Mouse (Mus musculus) left cerebral cortex, postnatal 14 days (tissue): ENCODE data around the gene Cadps. TPM values are rescaled to one million over a fixed set of nuclear protein-coding genes. Genes with fewer than 3 reads are reported as not detected.
A peak's percentile ranks its signal among the peaks of the same experiment; 100 is the strongest.
"Not testable (repeated sequence)": the region's sequence is repeated elsewhere in the genome, so short reads cannot be mapped to it uniquely, and the experiment has no call there.

Experiments used
- DNase-seq, 2 experiments: peaks; one replicate each; pipeline ENCODE4 v3.0.0; 2021 to 2022; ENCODE audit warnings: low spot score in 2 of 2, mixed read lengths in 1 of 2
- intact Hi-C: fragments of 180-260 bp; cut with DNase I; formaldehyde crosslinking; loops from one replicate; pipeline ENCODE4 v1.15.1; 2025
- total RNA-seq, 2 experiments: library from RNA; stranded (reverse); gene quantifications; 2 replicates each; pipeline ENCODE4 v1.2.3; 2021

The Cadps gene
- total RNA-seq, 2 experiments from 2014 or later = 227 to 241 TPM

DNA sequence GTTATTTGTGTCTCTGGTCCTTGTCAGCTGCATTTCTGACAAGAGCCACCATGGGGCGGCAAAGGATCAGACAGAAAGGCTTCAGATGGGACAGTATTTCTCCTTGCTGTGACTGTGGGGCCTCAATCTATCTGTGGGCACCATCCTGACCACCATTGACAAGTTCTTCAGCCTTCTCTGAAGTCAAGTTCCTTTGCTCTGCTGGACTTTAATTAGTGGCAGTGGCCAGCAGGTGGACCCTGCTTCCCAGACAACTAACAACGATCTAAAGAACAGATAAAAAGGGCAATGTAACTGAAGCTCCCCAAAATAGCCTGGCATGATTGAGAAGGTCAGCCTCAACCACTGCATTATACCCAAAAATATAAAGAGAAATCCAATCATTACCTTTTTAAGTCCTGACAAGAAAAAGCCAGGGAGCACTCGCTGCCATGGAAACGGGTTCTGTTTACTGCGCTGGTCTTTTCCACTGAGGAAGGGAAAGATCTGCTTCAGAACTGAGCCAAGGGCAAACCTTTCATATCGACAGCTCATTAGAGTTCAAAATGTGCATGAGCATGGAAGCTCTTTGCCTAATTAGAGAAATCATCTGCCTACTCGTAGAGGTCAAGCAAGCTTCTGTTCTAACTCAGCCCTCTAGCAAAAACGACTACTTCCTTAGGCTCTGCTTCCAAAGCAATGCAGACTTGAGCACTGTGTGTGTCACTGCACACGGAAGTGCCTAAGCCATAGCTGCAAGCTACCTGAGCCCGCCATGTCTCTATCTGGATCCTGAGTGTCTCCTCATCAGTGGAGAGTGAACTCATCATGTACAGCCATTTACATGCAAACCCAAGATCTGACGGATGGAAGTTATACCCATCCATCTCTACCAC, 198.4 kb downstream of the Cadps start:
- peak; percentile 34 to 52 for DNase-seq
- intact Hi-C loops = loop anchor here (1.0 to 5.0 kb wide), 3 partner anchors 198 to 613 kb away; partner anchors contain the start of gene Cadps

DNA sequence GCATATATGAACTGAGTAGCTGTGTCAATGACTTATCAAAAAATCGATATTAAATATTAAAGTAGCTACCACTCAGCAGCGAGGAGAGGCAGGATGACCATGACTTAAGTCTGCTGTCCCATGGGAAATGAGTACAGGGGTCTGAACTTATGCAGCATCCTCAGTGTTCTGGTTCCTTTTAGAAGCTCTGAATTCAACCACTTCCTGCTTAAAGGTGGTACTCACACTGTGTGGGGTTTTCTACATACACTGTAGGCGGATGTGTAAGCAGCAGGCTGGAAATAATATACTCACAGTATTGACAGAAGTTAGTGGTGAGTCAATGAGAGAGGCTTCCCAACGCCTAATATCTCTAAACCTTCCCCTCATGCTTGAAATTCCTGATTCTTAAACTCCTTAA, 215.9 kb downstream of the Cadps start:
- intact Hi-C loops = no loop called here
- no peak for DNase-seq

GRCm38 (mm10) chr14:12606202-12606601, 216.7 kb downstream of the Cadps start:
- DNase-seq = no peak
- intact Hi-C loops = no loop called here

DNA sequence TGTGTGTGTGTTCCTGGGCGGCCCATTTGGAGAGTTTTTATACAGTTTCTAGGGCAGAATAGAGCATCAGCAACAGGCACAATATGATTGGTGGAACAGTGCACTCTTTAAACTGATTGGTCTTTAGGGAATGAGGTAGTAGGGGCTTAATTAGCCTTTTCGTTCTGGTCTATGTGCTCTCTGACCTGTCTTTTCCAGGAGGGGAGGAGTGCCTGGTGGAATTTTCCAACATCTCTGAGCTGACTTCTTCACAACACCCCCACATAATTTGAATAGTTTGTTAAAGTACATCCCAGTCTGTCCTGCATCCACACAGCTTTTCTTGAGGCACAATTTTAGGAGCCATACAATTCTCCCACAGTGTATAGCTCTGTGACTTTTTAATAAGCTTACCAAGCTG, 220.8 kb downstream of the Cadps start:
- intact Hi-C loops = no loop called here
- no peak for DNase-seq

DNA sequence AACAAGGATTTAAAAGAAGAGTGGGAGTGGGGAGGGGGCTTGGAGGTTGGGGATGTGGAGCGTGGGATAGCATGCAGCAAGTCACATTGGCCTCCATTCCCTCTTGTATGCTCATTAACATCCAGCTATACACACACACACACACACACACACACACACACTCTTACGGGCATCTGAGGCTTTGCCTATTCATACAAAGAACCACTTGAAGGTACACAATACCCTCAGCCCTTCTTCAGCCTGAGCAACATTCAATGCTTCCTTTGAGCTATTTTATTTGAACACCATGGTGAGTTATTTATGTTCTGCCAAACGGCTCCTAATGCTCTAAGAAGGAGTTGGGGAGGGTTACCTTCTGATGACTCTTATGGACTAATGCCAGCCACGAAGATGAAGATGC, 227.6 kb downstream of the Cadps start:
- DNase-seq = no peak
- intact Hi-C loops = no loop called here

GRCm38 (mm10) chr14:12592472-12593075, 230.3 kb downstream of the Cadps start:
- intact Hi-C loops = no loop called here
- DNase-seq = peak in 1 of 2 experiments; percentile 43

DNA sequence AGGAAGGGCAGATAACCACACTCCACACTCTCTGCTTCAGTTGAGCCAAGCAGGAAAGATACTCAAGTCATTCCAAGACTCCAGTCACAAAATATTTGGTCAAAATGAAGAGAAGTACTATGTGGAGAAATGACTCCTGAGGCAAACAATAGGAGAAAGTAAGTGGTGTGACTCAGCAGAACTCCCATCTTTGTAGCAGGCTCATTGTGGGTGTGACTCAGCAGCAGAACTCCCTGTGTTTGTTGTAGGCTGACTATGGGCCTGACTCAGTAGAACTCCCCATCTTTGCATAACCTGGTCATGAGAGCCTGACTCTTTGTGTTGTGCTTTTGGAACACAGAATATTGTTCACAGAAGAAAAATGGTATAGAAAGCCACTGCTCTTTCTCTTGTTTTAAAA, 231.1 kb downstream of the Cadps start:
- intact Hi-C loops = no loop called here

GRCm38 (mm10) chr14:12583536-12583935, 239.3 kb downstream of the Cadps start:
- no peak for DNase-seq

More for the DNA sequence above, 231.1 kb downstream of the Cadps start:
- no peak for DNase-seq

DNA sequence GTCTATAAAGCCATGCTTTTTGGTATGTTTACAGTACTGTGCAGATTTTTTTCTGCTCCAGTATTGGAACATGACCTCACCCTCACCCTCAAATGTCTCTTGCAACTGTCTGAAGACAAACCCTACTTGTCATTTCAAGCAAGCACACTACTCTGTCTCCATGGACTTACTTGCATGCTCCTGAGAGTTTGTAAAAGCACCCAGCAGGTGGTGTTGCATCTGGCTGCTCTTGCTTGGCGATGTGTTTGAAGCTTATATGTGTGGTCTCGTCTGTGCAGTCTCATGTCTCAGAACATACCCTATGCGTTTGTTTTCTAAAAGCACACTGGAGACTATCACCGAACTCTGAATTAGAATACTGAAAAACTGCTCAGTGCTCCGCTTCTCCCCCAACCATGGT, 241.2 kb downstream of the Cadps start:
- intact Hi-C loops = no loop called here
- no peak for DNase-seq

More at GRCm38 (mm10) chr14:12583536-12583935, 239.3 kb downstream of the Cadps start:
- intact Hi-C loops = no loop called here

- intact Hi-C loops = no loop called here
- DNase-seq = no peak
These were observed 242.1 kb downstream of the Cadps start for GRCm38 (mm10) chr14:12580786-12581185.

DNA sequence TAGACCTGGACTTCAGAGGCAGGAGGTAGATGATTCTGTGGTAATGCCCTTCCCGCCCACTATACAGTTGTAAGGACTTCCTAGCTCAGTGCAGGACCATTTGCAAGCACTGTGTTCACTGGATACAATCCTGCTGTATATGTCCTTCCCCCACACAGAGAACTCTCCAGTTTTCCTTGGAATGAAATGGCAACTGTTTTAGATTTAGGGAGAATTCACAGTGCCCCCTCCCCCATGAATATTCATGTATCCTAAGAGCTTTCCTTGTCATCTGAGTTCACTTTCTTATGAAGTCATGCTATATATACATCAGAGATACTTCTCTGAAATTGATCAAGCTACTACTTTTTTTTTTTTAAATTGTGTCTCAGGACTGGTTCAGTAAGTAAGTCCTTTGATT, 244.7 kb downstream of the Cadps start:
- peak in 1 of 2 experiments; percentile 31 for DNase-seq
- intact Hi-C loops = loop anchor here (5.0 kb wide), 2 partner anchors 244 to 659 kb away; partner anchors contain the start of gene Cadps

DNA sequence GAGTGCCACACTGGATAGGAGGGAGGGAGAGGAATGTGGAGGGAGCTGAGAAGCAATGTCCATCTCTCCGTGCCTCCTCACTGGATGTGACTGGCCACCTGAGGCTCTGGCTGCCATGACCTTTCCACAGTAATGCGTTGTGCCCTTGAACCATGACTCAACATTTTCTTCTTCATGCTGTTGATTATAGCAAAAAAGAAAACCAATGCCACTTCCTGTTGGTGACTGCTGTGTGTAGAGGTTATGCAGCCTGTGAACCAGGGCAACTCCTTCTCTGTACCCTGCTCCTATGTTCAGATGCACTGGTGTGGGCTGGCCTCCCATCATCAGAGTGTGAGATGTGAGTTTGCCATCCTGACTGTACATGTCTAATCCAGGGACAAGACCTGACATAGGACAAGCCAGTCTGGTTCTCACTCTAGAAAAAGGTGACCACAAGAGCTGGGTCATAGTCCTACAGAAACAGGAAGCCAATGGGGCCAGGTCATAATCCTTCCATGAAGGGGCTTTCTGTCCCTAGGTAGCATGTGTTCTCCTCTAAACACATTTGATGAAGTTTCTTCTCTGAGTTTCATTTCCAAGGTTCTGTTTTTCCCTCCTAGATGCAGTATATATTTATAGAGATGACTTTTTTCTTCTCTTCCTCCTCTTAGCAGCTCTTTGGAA, 245.3 kb downstream of the Cadps start:
- intact Hi-C loops = loop anchor here (5.0 kb wide), 2 partner anchors 245 to 660 kb away; partner anchors contain the start of gene Cadps
- no peak for DNase-seq

DNA sequence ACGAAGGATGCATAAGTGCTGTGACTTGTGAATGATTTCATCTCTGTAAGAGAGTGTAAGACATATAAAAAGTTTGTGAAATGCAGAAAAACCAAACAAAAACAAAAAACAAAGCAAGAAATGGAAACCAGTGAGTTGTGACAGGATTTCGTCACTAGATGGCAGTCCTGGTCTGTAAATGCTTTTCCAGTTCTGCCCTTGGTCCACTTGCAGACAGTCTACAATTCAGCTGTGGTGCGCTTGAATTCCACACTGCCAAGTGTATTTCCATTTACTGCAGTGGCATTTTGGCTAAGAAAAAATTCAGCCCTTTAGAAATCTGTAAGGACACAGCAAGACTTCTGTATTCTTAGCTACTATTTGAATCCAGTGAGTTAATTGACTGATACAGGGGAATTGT, 247.8 kb downstream of the Cadps start:
- peak; percentile 71 to 78 for DNase-seq
- intact Hi-C loops = loop anchor here (2.0 to 5.0 kb wide), 3 partner anchors 247 to 662 kb away; partner anchors contain the start of gene Cadps

DNA sequence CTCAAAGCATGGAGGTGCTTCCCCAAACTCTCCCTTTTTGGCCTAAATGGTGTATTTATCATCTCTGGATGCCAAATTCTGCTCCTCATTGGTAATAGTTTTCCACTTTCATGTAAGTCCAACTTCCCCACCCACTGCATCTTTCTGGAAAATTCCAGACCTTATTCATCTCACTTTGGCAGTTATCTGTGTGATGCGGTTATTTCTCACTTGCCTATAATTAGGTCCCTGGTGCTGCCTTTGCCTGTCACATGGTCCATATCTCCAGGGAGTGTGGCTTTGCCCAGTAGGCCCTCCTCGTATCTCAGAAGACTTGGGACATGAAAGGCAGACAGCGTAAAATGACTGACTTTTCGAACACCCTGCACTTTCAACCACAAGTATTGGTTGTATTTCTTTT, 248.5 kb downstream of the Cadps start:
- no peak for DNase-seq
- intact Hi-C loops = loop anchor here (2.0 kb wide), 1 partner anchor 624 kb away; no protein-coding TSS in a partner anchor

- intact Hi-C loops, DNase-seq: not testable (repeated sequence)
These were observed 261.1 kb downstream of the Cadps start for GRCm38 (mm10) chr14:12561730-12562129.

GRCm38 (mm10) chr14:12560233-12560577, 262.7 kb downstream of the Cadps start:
- no peak for DNase-seq
- intact Hi-C loops = no loop called here

- DNase-seq = no peak
These were observed 263.2 kb downstream of the Cadps start for GRCm38 (mm10) chr14:12559574-12560232.

DNA sequence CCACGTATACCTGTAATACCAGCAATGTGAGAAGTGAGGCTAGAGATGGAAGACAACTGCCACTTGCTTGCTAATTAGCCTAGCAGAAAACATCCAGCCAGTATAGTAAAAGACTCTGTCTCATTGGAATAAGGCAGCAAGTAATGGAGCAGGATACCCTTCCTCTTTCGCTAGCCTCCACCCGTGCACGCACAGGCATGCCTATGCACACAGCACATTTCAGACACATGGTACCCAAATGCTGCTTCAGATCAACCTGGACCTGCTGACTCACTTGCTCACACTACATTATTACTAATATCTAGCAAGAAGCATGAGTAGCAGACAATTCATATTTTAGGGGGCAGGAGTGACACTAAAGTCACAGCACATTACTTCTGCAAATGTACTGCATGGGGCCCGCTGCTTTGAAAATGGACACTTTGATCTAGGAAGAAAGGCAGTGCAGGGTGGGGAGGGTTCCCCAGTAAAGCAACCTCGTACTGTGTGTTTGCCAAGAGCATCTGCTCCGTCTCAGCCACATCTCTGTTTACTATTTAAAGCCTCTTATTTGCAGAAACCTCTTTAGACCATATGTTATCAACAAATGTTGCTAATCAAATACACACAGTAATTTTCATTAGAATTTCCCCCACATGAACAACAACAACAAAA, 263.8 kb downstream of the Cadps start:
- DNase-seq = no peak
- intact Hi-C loops = no loop called here

More at GRCm38 (mm10) chr14:12559574-12560232, 263.2 kb downstream of the Cadps start:
- intact Hi-C loops = no loop called here

GRCm38 (mm10) chr14:12554486-12554885, 268.4 kb downstream of the Cadps start:
- DNase-seq = no peak
- intact Hi-C loops = no loop called here
